Mouse (Mus musculus) forelimb bud, embryonic 11.5 days (tissue): Measurements from ENCODE around the gene Cep78.
A peak's percentile ranks its signal among the peaks of the same experiment; 100 is the strongest.

ENCODE experiments used
- DNase-seq: peaks from one replicate; pipeline ENCODE4 v3.0.0-alpha.2; 2012; ENCODE audit warnings: low read depth, low spot score

Cep78 gene

GRCm38 (mm10) chr19:15973365-15973764 is 11.4 kb downstream of the Cep78 start:
- no peak for DNase-seq

DNA sequence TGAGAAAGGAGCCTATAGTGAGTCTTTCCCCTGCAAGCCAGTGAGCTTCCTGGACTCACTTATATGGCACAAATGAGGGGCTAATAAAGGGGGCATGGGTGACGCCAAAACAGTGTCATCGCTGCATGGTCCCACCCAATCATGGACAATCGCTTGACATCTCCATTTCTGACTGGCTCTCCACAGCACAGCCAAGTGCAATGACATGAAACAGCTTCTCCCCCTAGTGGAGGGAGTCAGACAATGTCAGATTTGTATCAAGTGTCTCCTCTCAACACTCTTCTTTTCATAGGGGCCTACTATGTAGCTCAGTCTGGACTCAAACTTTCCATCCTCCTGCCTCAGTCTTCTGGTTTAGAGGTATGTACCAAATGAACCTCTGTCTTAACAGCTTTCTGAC is 19.7 kb downstream of the Cep78 start:
- no peak for DNase-seq

GRCm38 (mm10) chr19:15964533-15964932 is 20.3 kb downstream of the Cep78 start:
- DNase-seq = no peak

GRCm38 (mm10) chr19:15963011-15963695 is 21.6 kb downstream of the Cep78 start:
- no peak for DNase-seq

DNA sequence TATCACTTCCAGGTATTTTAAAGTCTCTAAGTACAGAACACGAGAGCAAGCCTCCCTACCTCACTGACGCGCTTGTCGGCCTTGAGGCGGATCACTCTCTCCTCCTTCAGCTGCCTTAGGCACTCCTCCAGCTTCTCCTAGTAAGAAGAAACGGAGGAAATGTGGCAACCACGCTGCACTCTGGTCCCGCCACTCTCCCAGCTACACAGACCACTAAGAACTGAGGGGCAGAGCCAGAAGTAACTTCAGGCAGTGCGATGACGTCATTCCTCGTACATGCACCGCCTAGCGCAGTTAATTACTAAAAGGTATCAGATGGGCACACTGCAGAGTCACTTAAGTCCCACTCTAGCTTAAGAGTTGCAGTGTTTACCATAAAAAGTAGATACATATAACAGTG is 22.5 kb downstream of the Cep78 start:
- no peak for DNase-seq

DNA sequence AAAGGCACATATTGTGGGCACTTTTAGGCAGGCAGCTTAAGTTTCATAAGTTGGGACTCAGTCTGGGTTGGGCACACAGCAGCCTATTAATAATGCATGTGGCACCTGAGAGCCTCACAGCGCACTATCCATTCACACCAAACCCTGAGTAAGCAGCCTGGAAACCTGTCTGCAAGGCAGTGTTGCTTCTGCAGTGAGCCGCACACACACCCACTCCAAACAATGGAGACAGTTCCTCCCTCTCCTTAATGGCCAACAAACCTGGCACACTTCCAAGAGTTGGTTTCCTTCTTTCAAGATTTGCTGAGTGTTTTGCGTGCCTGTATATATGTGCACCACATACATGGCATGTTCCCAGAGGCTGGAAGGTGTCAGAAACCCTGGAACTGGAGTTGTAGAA is 34.6 kb downstream of the Cep78 start:
- DNase-seq = no peak

GRCm38 (mm10) chr19:15948867-15949266 is 35.9 kb downstream of the Cep78 start:
- DNase-seq = no peak

DNA sequence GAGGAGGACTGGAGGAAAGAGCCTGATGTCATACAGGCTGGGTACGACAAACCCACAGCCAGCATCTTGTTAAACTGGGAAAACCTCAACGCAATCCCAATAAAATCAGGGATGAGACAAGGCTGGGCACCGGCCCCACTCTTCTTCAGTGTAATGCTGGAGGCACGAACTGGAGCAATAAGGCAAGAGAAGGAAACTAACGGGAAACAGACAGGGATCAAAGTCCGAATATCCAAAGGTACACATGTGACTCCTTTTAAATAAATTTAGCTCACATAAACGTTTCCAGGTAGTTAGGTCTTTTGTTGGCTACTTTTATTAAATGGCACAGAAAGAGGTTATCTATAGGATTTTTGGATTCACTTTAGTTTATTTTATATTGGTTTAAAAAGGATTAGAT is 36.4 kb downstream of the Cep78 start:
- DNase-seq = no peak

DNA sequence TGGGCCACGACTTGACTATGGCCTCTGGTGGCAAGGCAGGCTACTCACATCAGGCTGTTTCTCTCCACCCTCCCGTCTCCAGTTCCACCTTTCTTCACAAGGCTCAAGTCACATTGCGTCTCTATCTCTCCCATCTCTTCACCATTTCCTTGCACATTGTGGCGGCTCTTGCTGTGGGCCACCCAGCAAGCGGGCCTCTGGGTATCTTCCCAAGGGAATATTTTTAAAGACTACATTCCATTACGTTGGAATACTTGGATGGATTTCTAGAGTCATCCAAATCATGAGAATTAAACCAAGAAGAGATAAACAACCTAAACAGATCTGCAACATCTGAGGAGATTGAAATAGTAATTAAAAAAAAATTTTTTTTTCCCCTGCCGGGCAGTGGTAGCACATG is 37.6 kb downstream of the Cep78 start, which contains the start of gene Psat1:
Psat1 (minus strand) TSS at position 101 of the 400 bp plus-strand sequence.
- DNase-seq = no peak

GRCm38 (mm10) chr19:15946663-15947062 is 38.1 kb downstream of the Cep78 start:
- no peak for DNase-seq

GRCm38 (mm10) chr19:15943117-15943423 is 41.7 kb downstream of the Cep78 start:
- DNase-seq = no peak

DNA sequence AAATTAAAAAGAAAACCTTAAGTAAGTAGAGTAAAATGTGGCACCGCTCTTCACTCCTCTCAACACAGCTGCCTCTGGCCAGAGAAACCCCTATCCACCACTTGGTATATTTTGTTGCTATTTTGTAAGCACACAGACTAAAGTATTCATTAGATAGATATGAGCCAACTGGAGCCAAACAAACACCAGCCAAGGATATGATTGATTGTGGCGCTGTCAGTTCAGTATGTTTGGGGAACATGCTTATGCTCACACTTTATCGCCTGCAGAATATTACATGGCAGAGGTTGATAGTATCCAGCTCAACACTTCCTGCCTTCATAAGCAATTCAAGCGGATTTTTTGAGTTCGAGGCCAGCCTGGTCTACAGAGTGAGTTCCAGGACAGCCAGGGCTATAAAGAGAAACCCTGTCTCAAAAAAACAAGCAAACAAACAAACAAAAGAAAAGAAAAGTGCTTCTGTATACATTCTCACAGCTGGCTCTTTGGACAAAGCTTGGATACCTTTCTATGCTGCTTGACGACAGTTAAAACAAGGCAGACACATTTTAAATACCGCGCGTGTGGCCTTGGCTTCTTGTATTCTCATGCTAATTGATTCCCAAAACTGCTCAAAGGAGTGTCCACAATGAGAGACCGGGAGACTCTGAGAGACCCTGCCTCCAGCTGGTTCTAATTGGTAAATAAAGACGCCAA is 42.2 kb downstream of the Cep78 start:
- no peak for DNase-seq

DNA sequence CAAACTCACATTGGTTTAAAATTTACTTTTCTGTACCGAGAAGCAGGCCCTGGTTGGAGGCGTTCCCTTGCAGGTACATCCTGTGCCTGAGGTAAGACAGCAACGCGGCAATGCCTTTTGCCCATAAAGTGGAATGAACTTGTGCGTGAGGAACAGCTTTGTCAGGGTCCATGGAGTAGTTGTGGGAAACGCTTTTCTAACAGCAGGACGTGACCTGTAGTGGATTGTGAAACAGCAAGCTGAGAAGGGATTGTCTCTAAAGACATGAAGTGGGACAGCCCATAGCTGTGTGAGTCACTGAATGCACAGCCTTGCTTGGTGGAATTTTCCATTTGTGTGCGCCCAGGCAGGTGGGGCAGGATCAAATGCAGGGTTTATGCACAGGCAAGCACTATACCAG is 43.4 kb downstream of the Cep78 start:
- DNase-seq = no peak

DNA sequence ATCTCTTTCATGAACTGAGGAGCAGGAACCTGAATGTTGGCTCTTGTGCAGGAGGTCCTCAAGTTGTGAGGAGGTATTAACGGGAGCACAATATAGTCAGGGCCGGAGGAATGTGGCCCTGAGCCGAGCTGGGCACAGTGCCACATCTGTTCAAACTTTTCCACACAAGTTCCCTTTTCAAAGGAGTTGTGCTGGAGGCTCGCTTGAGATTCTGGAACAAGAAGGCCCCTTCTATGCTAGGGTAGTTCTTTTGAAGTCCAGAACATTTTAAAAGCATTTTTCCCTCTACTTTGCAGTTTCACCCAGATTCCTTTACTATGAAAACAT is 59.1 kb downstream of the Cep78 start:
- DNase-seq = no peak

- peak; percentile 93 for DNase-seq
These were observed 59.7 kb downstream of the Cep78 start for GRCm38 (mm10) chr19:15924866-15925718.

GRCm38 (mm10) chr19:15924181-15924865 is 60.5 kb downstream of the Cep78 start:
- DNase-seq = peak; percentile 12

GRCm38 (mm10) chr19:15923426-15923825 is 61.4 kb downstream of the Cep78 start:
- no peak for DNase-seq

DNA sequence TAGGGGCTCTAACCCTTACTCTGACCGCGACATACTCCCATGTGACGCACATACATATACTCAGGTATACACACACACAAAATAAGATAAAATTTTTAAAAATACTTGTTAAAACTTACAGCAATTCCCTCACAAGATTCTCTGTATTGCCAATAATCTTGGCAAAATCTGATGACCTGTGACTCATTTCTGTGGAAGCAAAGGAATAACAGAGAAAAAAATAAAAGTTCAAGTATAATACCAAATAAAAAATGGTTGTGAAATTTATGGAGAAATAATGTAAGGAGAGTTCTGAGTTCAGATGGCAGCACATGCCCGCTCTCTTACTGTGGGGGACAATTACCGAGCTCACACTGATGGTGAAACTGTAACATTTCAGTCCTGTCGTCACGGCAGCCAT is 65.5 kb downstream of the Cep78 start:
- no peak for DNase-seq

- DNase-seq = no peak
These were observed 66.7 kb downstream of the Cep78 start for GRCm38 (mm10) chr19:15918111-15918510.

DNA sequence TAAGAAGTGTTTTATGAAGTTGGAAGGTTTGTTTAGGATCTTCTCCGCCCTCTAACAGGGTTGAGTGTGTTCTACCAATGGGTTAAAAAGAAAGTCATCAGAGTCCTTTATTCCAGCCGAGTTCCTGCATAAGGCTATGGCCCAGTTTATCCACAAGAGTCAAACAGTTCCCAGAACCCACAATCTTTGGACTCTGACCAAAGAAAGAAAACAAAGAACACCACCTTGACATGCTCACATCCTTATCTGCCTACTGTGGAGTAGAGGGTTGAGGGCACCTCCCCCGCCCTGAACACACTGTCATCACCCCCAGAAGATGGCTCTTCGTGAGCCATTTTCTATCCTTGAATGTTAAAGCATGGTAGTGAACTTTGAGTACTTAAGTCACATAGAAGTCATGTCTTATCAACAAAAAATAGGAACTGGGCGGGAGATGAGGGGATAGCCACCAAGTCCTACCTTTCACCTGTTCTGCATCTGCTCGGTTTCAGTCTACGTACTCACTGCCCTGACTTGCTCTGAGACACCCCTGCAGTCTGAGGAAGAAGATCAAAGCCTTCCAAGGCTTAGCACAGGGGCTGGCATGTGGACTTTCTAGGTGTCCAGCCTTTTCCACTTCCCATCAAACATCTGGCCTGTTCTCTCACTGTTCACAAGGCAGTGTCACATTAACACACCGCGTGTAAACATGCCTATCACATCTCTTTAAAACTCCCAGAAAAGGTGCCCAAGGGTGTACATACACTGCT is 71.4 kb downstream of the Cep78 start:
- no peak for DNase-seq

DNA sequence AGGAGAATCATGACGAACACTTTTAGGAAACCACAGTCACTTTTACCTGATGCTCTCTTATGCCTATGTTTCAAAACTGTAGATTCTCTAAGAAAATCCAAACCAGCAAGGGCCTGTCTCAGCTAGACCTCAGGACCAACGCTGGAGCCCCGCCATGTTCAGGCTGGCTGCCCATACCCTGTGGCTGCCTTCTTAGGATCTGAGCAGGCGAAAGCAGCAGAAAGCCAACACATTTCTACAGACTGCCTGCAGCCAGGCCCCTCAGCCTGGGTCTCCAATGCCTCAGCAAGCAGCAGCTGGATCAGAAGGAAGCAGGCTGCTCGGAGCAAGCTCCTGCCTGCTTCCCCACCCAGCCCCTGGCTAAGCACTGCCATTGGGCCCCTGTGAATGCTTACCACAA is 73.3 kb downstream of the Cep78 start:
- DNase-seq = no peak
